Mouse (Mus musculus) lung, postnatal 0 days (tissue): ENCODE data around the gene Sh3pxd2a.

ENCODE experiments used
- CTCF ChIP-seq: IDR thresholded peaks from 2 replicates; pipeline ENCODE4 v1.5.1; 2016; ENCODE audit warnings: antibody characterized with exemption, mild to moderate bottlenecking
- EP300 ChIP-seq: IDR thresholded peaks from 2 replicates; pipeline ENCODE4 v1.6.1; 2016; ENCODE audit warnings: antibody characterized with exemption, mild to moderate bottlenecking, control low read depth

DNA sequence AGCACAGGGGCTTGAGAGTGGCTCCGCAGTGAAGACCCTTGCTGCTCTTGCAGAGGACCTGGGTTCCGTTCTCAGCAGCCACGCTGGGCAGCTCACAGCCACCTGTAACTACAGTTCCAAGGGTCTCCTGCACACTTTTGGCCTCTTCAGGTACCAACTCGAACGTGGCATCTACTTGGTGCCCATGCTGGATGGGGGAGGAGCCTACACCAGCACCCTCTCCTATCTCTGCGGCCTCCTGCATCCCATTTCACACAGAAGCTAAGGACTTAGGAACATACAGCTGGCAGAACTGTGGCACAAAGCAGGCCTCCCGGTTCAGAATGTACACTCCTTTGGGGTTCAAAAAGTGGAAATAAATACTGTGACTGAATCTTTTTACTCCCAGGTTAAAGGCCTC is 127.0 kb downstream of the Sh3pxd2a start:
- no peak for TF ChIP-seq CTCF
- no peak for TF ChIP-seq EP300
